Mouse (Mus musculus) layer of hippocampus, postnatal 25 days (tissue): ENCODE measurements around the gene Brpf3. TPM values are rescaled to one million over a fixed set of nuclear protein-coding genes. Genes with fewer than 3 reads are reported as not detected.
"Not testable (repeated sequence)": the region's sequence is repeated elsewhere in the genome, so short reads cannot be mapped to it uniquely, and the experiment has no call there.

Experiments
- DNase-seq, 2 experiments: peaks; one replicate each; pipeline ENCODE4 v3.0.0; 2022; ENCODE audit warnings: mixed read lengths in 2 of 2, low spot score in 1 of 2; ENCODE audit errors: extremely low spot score in 1 of 2
- total RNA-seq, 2 experiments: library from RNA; stranded (reverse); gene quantifications; 2 replicates each; pipeline ENCODE4 v1.2.3; 2021

The Brpf3 gene
- total RNA-seq, 2 experiments from 2014 or later = 36.2 to 50.0 TPM

- no peak for DNase-seq
These were observed 3.9 kb upstream of the Brpf3 start for GRCm38 (mm10) chr17:28797031-28797430.

- no peak for DNase-seq
These were observed 1.4 kb upstream of the Brpf3 start for GRCm38 (mm10) chr17:28799291-28800160.

- no peak for DNase-seq
These were observed 614 bp upstream of the Brpf3 start for GRCm38 (mm10) chr17:28800281-28800670.

- peak; percentile 95 to 98 for DNase-seq
These were observed 650 bp downstream of the Brpf3 start for GRCm38 (mm10) chr17:28801474-28802005.

GRCm38 (mm10) chr17:28802006-28802481, 1.2 kb downstream of the Brpf3 start:
- DNase-seq = no peak

GRCm38 (mm10) chr17:28803316-28803715, 2.4 kb downstream of the Brpf3 start:
- no peak for DNase-seq

- no peak for DNase-seq
These were observed 4.1 kb downstream of the Brpf3 start for GRCm38 (mm10) chr17:28804973-28805372.

GRCm38 (mm10) chr17:28806770-28807169, 5.9 kb downstream of the Brpf3 start:
- DNase-seq = no peak

- DNase-seq = no peak
These were observed 7.8 kb downstream of the Brpf3 start for GRCm38 (mm10) chr17:28808714-28809113.

GRCm38 (mm10) chr17:28809175-28809831, 8.4 kb downstream of the Brpf3 start:
- no peak for DNase-seq

- no peak for DNase-seq
These were observed 11.5 kb downstream of the Brpf3 start for GRCm38 (mm10) chr17:28812345-28812744.

- no peak for DNase-seq
These were observed 13.7 kb downstream of the Brpf3 start for GRCm38 (mm10) chr17:28814529-28815097.

- no peak for DNase-seq
These were observed 14.6 kb downstream of the Brpf3 start for GRCm38 (mm10) chr17:28815384-28816004.

- not testable (repeated sequence) for DNase-seq
These were observed 15.4 kb downstream of the Brpf3 start for GRCm38 (mm10) chr17:28816326-28816725.

- DNase-seq = no peak
These were observed 16.3 kb downstream of the Brpf3 start for GRCm38 (mm10) chr17:28816875-28817811.

- no peak for DNase-seq
These were observed 19.3 kb downstream of the Brpf3 start for GRCm38 (mm10) chr17:28820189-28820588.

- no peak for DNase-seq
These were observed 22.3 kb downstream of the Brpf3 start for GRCm38 (mm10) chr17:28823004-28823745.

- DNase-seq = no peak
These were observed 22.9 kb downstream of the Brpf3 start for GRCm38 (mm10) chr17:28823749-28824148.

GRCm38 (mm10) chr17:28824896-28825295, 24.0 kb downstream of the Brpf3 start:
- no peak for DNase-seq
